Mouse (Mus musculus) intestine, postnatal 0 days (tissue): Measurements from ENCODE around the gene Cacna1f. TPM values are rescaled to one million over a fixed set of nuclear protein-coding genes. Genes with fewer than 3 reads are reported as not detected.

Source experiments
- ATAC-seq: fragments of 200-750 bp; cut with Nextera tagmentation; 2 replicates; pipeline ENCODE4 v1.8.0; 2017; ENCODE audit warnings: mild to moderate bottlenecking, moderate TSS enrichment, moderate library complexity
- H3K27ac ChIP-seq: fragments of 300-500 bp; sonication (generic); 2 replicates; pipeline ENCODE4 v1.5.1; 2014; ENCODE audit warnings: mild to moderate bottlenecking, low read depth, low read length, moderate library complexity
- H3K27me3 ChIP-seq: fragments of 300-500 bp; sonication (generic); replicated peaks from 2 replicates; pipeline ENCODE4 v1.6.1; 2014; ENCODE audit warnings: low read length, mixed read lengths; ENCODE audit not compliant: control insufficient read depth, insufficient read depth
- H3K36me3 ChIP-seq: fragments of 300-500 bp; sonication (generic); 2 replicates; pipeline ENCODE4 v1.6.1; 2014; ENCODE audit warnings: mild to moderate bottlenecking, moderate library complexity; ENCODE audit not compliant: control insufficient read depth, insufficient read depth
- H3K4me1 ChIP-seq: fragments of 300-500 bp; sonication (generic); replicated peaks from 2 replicates; pipeline ENCODE4 v1.6.1; 2014; ENCODE audit warnings: antibody characterized with exemption, low read length, mixed read lengths; ENCODE audit not compliant: control insufficient read depth, insufficient read depth
- H3K4me2 ChIP-seq: fragments of 300-500 bp; sonication (generic); replicated peaks from 2 replicates; pipeline ENCODE4 v1.6.1; 2014; ENCODE audit warnings: low read depth, mild to moderate bottlenecking, moderate library complexity
- H3K4me3 ChIP-seq: fragments of 300-500 bp; sonication (generic); 2 replicates; pipeline ENCODE4 v1.5.1; 2014; ENCODE audit warnings: low read depth, low read length
- H3K9ac ChIP-seq: fragments of 300-500 bp; sonication (generic); 2 replicates; pipeline ENCODE4 v1.6.1; 2014; ENCODE audit warnings: mild to moderate bottlenecking, low read depth, low read length
- H3K9me3 ChIP-seq: fragments of 300-500 bp; sonication (generic); 2 replicates; pipeline ENCODE4 v1.6.1; 2016; ENCODE audit warnings: mixed run types; ENCODE audit not compliant: control insufficient read depth
- CTCF ChIP-seq: sonication (generic); IDR thresholded peaks from 2 replicates; pipeline ENCODE4 v1.5.1; 2016; ENCODE audit warnings: low read depth, mild to moderate bottlenecking, control low read depth, antibody characterized with exemption, moderate library complexity
- WGBS: fragments of 180-500 bp; shearing (Covaris S2); extraction: QIAGEN DNeasy Blood & Tissue Kit; methylation state at CpG from one replicate; pipeline ENCODE4 v1.1.7; 2014; 5-methylcytosine and 5-hydroxymethylcytosine counted together
- polyA plus RNA-seq: library from polyadenylated mRNA; unstranded; fragments of >200 nt; fragmentation: Nextera tagmentation; extraction: Ambion mirVana; gene quantifications from 2 replicates; pipeline ENCODE4 v1.2.1, GENCODE M21; 2015

The Cacna1f gene
- polyA plus RNA-seq, 1 experiment from 2014 or later = not detected

DNA sequence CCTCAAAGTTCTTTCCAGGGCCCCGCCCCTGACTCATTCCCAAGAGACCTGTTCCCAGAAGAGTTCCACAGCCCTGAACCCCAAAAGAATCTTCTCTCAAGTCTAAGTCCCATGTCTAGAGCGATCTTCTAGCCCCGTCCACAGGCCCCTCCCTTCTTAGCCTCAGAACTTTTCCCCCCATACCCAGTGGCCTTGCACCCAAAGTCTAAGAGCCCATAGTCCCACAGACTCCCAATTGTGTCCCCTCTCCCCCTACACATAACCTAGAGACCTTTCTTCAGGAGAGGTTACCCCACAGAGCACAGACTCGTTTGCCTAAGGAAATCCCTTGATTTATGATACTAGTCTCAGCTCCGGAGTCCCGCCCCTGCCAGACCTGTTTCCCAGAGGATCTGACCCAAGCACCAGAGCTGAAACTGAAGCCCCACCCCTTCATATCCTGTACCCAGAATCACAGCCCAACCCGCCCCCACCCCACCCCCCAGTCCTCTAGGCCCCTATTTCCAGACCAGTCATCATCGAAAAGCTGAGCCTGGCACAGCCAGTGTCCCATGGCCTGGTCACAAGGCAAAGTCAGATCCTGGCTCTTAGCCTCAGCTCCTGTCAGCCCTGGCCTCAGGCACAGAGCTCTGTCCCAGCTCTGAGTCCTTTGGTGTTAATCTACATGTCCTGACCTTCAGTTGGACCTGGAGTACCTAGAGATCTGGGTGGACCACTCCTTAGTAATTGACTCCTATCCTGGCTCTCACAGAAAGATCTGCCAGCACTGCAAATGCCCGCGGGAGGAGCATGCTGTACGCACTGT, 52.1 kb downstream of the Cacna1f start:
- ATAC-seq = peak; percentile 53
- Histone ChIP-seq H3K4me3 (peak overlapping the region; percentile 46), H3K36me3 (no peaks in the 10 kb centered on the region), H3K9me3 (no peaks in the 10 kb centered on the region), H3K4me1 (no peaks in the 10 kb centered on the region), H3K27ac (peak overlapping the region; percentile 50; the same call in 1 of the 2 replicates), H3K4me2 (peak overlapping the region; percentile 66), H3K27me3 (no peaks in the 10 kb centered on the region), H3K9ac (peak overlapping the region; percentile 37; the same call in 1 of the 2 replicates)
- 38% methylated on average over 11 of the region's 11 CpGs for WGBS
- no peak for TF ChIP-seq CTCF

DNA sequence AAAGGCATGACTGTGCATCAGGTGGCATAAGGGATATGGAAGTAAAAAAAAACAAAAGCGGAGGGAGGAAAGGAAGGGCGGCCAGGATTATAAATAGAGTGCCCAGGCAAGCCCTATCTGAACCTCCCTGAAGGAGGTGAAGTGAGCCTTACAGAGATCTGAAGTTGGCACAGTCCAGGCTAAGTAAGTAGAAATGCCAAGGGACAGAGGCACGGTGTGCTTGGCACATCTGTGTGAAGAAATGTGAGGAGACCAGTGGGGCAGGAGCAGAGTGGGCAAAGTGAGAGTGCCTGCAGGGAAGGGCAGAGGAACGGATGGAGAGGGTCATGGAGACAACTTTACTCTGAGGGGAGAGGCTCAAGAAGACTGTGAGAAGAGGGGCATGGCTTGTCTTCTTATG, 54.2 kb downstream of the Cacna1f start:
- Histone ChIP-seq H3K27me3 (no peaks in the 10 kb centered on the region), H3K4me2 (no peak overlapping the region), H3K4me3 (no peak overlapping the region), H3K4me1 (no peaks in the 10 kb centered on the region), H3K9ac (no peak overlapping the region), H3K27ac (no peak overlapping the region), H3K36me3 (peaks cover 3% of the 10 kb centered on the region; the same call in 1 of the 2 replicates), H3K9me3 (no peaks in the 10 kb centered on the region)
- WGBS = 78% methylated on average over 4 of the region's 4 CpGs
- no peak for ATAC-seq
- TF ChIP-seq CTCF = no peak

DNA sequence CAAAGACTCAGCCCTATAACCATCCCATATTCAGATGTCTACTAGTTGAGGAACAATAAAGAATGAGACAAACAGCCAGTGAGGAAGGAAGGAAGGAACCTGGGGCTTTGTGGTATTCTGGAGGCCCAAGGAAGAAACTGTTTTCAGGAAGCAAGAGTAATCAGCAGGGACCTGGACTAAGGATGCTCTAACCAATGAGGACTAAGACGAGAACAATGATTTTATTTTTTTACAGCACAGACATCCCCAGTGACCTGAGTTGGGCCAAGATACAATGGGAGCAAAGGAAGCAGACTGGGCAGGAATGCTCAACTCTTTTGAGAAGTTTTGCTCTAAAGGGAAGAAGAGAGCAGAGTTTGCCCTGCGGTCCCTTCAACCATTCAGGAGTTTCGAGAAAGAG, 56.1 kb downstream of the Cacna1f start:
- 68% methylated on average over 3 of the region's 3 CpGs for WGBS
- no peak overlapping the region for H3K27ac ChIP-seq

DNA sequence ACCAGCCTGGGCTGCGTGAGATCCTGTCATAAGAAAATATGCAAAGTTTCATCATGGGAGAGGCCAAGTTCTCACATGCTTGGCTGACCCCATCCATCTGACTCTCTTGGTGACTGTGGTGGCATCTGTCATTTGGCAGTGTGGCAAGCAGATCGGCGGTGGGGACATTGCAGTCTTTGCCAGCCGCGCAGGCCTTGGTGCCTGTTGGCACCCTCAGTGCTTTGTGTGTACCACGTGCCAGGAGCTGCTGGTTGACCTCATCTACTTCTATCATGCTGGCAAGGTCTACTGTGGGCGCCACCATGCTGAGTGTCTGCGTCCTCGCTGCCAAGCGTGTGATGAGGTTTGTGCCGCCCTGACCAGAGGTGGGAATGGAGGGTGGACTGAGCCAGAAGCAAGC, 57.9 kb downstream of the Cacna1f start:
- 86% methylated on average over 11 of the region's 11 CpGs for WGBS
- TF ChIP-seq CTCF = no peak
- H3K27ac ChIP-seq = no peak overlapping the region
- no peak overlapping the region for H3K9ac ChIP-seq
- H3K9me3 ChIP-seq = no peaks in the 10 kb centered on the region
- H3K4me2 ChIP-seq = no peak overlapping the region
- H3K27me3 ChIP-seq = no peaks in the 10 kb centered on the region
- no peak overlapping the region for H3K4me3 ChIP-seq
- ATAC-seq = no peak
- H3K36me3 ChIP-seq = peaks cover 13% of the 10 kb centered on the region; the same call in 1 of the 2 replicates
- no peaks in the 10 kb centered on the region for H3K4me1 ChIP-seq

More for the DNA sequence above, 56.1 kb downstream of the Cacna1f start:
- Histone ChIP-seq H3K4me1 (no peaks in the 10 kb centered on the region), H3K27me3 (no peaks in the 10 kb centered on the region), H3K4me2 (no peak overlapping the region), H3K9ac (no peak overlapping the region), H3K36me3 (peaks cover 13% of the 10 kb centered on the region; the same call in 1 of the 2 replicates), H3K4me3 (no peak overlapping the region), H3K9me3 (no peaks in the 10 kb centered on the region)
- ATAC-seq = no peak
- no peak for TF ChIP-seq CTCF

DNA sequence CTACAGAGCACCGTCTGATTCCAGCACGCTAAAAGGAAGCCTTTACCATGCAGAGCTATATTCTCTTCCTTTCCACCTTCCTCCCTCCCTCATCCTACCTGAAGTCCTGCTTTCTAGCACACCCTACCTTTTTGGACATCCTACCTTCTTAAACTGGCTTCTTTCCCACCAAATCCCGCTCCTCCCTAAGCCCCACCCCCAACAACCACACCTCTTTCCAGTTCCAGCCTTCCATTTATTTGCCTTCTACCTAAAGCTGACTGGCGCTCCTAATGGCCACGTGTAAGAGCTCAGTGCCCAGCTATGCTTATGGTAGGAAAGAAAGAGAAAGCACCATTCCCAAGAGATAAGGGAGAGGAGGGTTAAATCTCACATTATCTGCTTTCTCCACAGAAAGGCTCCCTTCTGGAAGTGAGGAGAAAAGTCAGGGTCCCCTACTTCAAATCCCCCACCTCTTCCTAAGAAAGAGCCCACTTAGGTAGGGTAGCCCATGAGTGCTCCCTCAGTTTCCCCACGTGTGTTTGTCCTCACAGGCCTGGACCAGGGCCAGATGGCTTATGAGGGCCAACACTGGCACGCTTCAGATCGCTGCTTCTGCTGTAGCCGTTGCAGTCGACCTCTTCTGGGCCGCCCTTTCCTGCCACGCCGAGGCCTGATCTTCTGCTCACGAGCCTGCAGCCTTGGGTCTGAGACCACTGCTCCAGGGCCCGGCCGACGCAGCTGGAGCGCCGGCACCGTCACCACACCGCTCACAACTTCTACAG, 59.0 kb downstream of the Cacna1f start:
- Histone ChIP-seq H3K4me3 (no peak overlapping the region), H3K36me3 (peaks cover 13% of the 10 kb centered on the region; the same call in 1 of the 2 replicates), H3K9ac (no peak overlapping the region), H3K4me1 (no peaks in the 10 kb centered on the region), H3K9me3 (no peaks in the 10 kb centered on the region), H3K27ac (no peak overlapping the region), H3K4me2 (no peak overlapping the region), H3K27me3 (no peaks in the 10 kb centered on the region)
- TF ChIP-seq CTCF = no peak
- no peak for ATAC-seq
- 71% methylated on average over 21 of the region's 21 CpGs for WGBS

DNA sequence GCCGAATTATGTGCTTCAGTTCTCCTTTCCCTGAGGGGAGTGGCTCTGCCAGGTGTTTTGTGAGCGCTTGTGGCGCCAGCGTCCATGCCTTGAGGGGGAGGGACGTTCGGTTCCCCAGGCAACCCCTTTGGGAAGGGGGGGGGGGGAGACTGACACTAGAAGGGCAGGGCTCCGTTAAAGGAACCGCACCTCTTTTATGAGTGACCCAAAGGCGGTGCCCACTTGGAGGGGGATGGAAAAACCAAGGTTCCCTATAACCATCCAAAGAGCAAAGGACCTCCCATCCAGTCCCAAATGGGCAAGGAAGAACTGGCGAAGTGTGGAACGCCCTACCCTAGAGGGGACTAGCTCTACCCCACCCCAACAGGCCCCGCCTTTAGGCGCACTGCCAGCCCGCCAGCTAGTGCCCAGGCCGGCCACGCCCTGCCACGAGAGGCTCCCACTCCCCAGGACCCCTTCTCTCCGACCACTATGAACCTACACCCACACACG, 63.6 kb downstream of the Cacna1f start:
- peak overlapping the region; percentile 67 for H3K4me2 ChIP-seq
- H3K27me3 ChIP-seq = no peaks in the 10 kb centered on the region
- H3K27ac ChIP-seq = peak overlapping the region; percentile 60
- H3K36me3 ChIP-seq = peaks cover 10% of the 10 kb centered on the region; the same call in 1 of the 2 replicates
- H3K4me1 ChIP-seq = no peaks in the 10 kb centered on the region
- peak; percentile 61 for ATAC-seq
- no peak for TF ChIP-seq CTCF
- no peaks in the 10 kb centered on the region for H3K9me3 ChIP-seq
- peak overlapping the region; percentile 60; the same call in 1 of the 2 replicates for H3K9ac ChIP-seq
- H3K4me3 ChIP-seq = peak overlapping the region; percentile 51
- 20% methylated on average over 18 of the region's 19 CpGs for WGBS
